18 mouse cellular contexts compared by ENCODE assay signal in the genomic region with DNA sequence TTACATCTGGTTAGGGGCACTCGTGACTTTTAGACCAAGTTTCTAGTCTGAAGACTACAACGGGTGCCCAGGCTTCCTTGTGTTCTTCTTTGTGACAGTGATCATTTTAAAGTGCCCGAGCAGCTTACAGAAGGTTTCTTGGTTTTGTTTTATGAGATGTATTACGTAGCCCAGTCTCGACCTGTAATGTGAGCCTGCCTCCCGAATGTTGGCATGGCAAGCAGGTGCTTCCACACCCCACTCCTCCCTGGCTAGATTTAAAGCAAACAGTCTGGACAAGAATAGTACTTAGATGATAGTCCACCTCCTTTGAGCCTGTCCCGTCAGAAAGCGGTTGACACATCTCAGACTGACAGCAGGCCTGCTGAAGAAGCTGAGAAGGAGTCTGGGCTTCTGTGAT. TPM values are rescaled to one million over a fixed set of nuclear protein-coding genes. Genes with fewer than 3 reads are reported as not detected.
DNase-seq lines count a peak whose midpoint lies in the region; ATAC-seq and TF ChIP-seq lines count a peak whose summit lies in the region.
"Had no signal": no experiment of that assay in that cellular context is flagged by ENCODE, and none has a peak within 500 bp of the region (broad histone marks: within the 10 kb centered on the region; RNA-seq: fewer than 3 reads in every experiment).

No protein-coding gene starts in this region.

- peaks cover 13% of the 10 kb centered on the region for H3K36me3 ChIP-seq in kidney, postnatal 0 days (ENCODE audit: insufficient read depth, low read length)
- no peaks in the 10 kb centered on the region; the same call in 1 of the 2 replicates for H3K36me3 ChIP-seq in kidney, adult 2 months (ENCODE audit: control insufficient read depth, insufficient read depth, low read length)
- peaks cover 38% of the 10 kb centered on the region for H3K36me3 ChIP-seq in limb, embryonic 14.5 days (ENCODE audit: control insufficient read depth, insufficient read depth, low read length)

- DNase-seq in gastrocnemius, adult 2 months: peak; percentile 56
- DNase-seq in gastrocnemius, postnatal 10 days: no peak
- DNase-seq in kidney, postnatal 0 days (ENCODE audit: low spot score): peak; percentile 51
- DNase-seq in kidney, adult 2 months: no peak
- no peak for DNase-seq in limb, embryonic 14.5 days (ENCODE audit: low spot score)
- no peak for DNase-seq in layer of hippocampus, postnatal 25 days (ENCODE audit: extremely low spot score in 1 of 2, low spot score in 1 of 2)
- DNase-seq: adrenal gland, adult 2 months; adrenal gland, postnatal 25 days; cerebellum, adult 9-11 months; gastrocnemius, postnatal 25 days; heart, postnatal 4 days had no signal

- H3K9ac ChIP-seq in kidney, postnatal 0 days (ENCODE audit: low read depth, low read length): no peak overlapping the region
- H3K9ac ChIP-seq in limb, embryonic 14.5 days (ENCODE audit: low read depth, low read length, severe bottlenecking): no peak overlapping the region
- H3K9ac ChIP-seq: embryonic facial prominence, embryonic 13.5 days; forebrain, embryonic 12.5 days; hindbrain, embryonic 12.5 days had no signal

- H3K4me2 ChIP-seq in kidney, postnatal 0 days (ENCODE audit: low read length): no peak overlapping the region
- H3K4me2 ChIP-seq in limb, embryonic 14.5 days (replicated peaks; ENCODE audit: low read depth, low read length, severe bottlenecking): no peak overlapping the region
- H3K4me2 ChIP-seq: embryonic facial prominence, embryonic 13.5 days; forebrain, embryonic 12.5 days; hindbrain, embryonic 12.5 days had no signal

- no peaks in the 10 kb centered on the region for H3K27me3 ChIP-seq in kidney, postnatal 0 days (ENCODE audit: insufficient read depth, low read length)
- H3K27me3 ChIP-seq in kidney, adult 2 months (replicated peaks; ENCODE audit: control insufficient read depth, insufficient read depth, low read length): no peaks in the 10 kb centered on the region
- H3K27me3 ChIP-seq in limb, embryonic 14.5 days (ENCODE audit: control insufficient read depth, insufficient read depth, low read length): no peaks in the 10 kb centered on the region
- H3K27me3 ChIP-seq: CH12.LX; embryonic facial prominence, embryonic 13.5 days; forebrain, embryonic 12.5 days; hindbrain, embryonic 12.5 days had no signal

- H3K4me1 ChIP-seq in kidney, postnatal 0 days (replicated peaks; ENCODE audit: insufficient read depth, low read length): 0 out of 2 replicates have a peak, but pooled peaks cover 7% of the 10 kb centered on the region
- no peaks in the 10 kb centered on the region for H3K4me1 ChIP-seq in kidney, adult 2 months (ENCODE audit: control insufficient read depth, insufficient read depth, low read length)
- no peaks in the 10 kb centered on the region for H3K4me1 ChIP-seq in limb, embryonic 14.5 days (ENCODE audit: control insufficient read depth, insufficient read depth, low read length)
- H3K4me1 ChIP-seq: forebrain, embryonic 12.5 days; hindbrain, embryonic 12.5 days had no signal

- no peak overlapping the region for H3K4me3 ChIP-seq in gastrocnemius, adult 2 months
- no peak overlapping the region for H3K4me3 ChIP-seq in kidney, postnatal 0 days (replicated peaks; ENCODE audit: low read depth, low read length)
- H3K4me3 ChIP-seq in kidney, adult 2 months (ENCODE audit: insufficient read depth, low read depth, low read length): no peak overlapping the region
- no peak overlapping the region for H3K4me3 ChIP-seq in limb, embryonic 14.5 days (replicated peaks; ENCODE audit: low read length)
- H3K4me3 ChIP-seq: embryonic facial prominence, embryonic 13.5 days; forebrain, embryonic 12.5 days; hindbrain, embryonic 12.5 days had no signal

- WGBS in kidney, postnatal 0 days: 51% methylated on average over 8 of the region's 8 CpGs
- 72% methylated on average over 8 of the region's 8 CpGs for WGBS in kidney, adult 2 months
- 47% methylated on average over 8 of the region's 8 CpGs for WGBS in limb, embryonic 14.5 days

- ATAC-seq in kidney, postnatal 0 days (replicated peaks; ENCODE audit: low FRiP score, low read depth): no peak
- ATAC-seq in limb, embryonic 14.5 days (ENCODE audit: low FRiP score, low read depth): peak; percentile 45; the same call in 1 of the 2 replicates
- ATAC-seq: hindbrain, embryonic 16.5 days; inflammation-experienced regulatory T-cells, adult 6 months had no signal

- no peak for TF ChIP-seq CTCF in gastrocnemius, adult 2 months (IDR thresholded peaks at IDR 0.05)
- no peak for TF ChIP-seq CTCF in kidney, postnatal 0 days (IDR thresholded peaks at IDR 0.05; ENCODE audit: low read depth)
- no peak for TF ChIP-seq CTCF in kidney, adult 2 months (conservative IDR thresholded peaks at IDR 0.05; ENCODE audit: insufficient read depth, insufficient read length, low read depth, low read length)

- H3K9me3 ChIP-seq in kidney, postnatal 0 days (replicated peaks; ENCODE audit: low read length): no peaks in the 10 kb centered on the region
- H3K9me3 ChIP-seq in limb, embryonic 14.5 days (ENCODE audit: control insufficient read depth, low read length): no peaks in the 10 kb centered on the region
- H3K9me3 ChIP-seq: embryonic facial prominence, embryonic 13.5 days; forebrain, embryonic 12.5 days; hindbrain, embryonic 12.5 days had no signal

- no peak for TF ChIP-seq POLR2A in kidney, adult 2 months (IDR thresholded peaks at IDR 0.05; ENCODE audit: low read depth, low read length)
- no peak for TF ChIP-seq POLR2A in limb, embryonic 14.5 days (IDR thresholded peaks at IDR 0.05; ENCODE audit: borderline replicate concordance, extremely low read depth, insufficient read depth, insufficient read length)

- H3K27ac ChIP-seq in gastrocnemius, adult 2 months: peak overlapping the region; percentile 67
- H3K27ac ChIP-seq in kidney, postnatal 0 days: no peak overlapping the region
- no peak overlapping the region for H3K27ac ChIP-seq in kidney, adult 2 months (ENCODE audit: insufficient read depth, low read depth, low read length)
- no peak overlapping the region for H3K27ac ChIP-seq in limb, embryonic 14.5 days (replicated peaks; ENCODE audit: low read depth, low read length)
- H3K27ac ChIP-seq: forebrain, embryonic 12.5 days; hindbrain, embryonic 12.5 days had no signal

- intact Hi-C loops in gastrocnemius, adult 2 months (cut with DNase I): no loop called here

RNA-seq across cellular contexts. Expression of gene Myl9, which starts 9.6 kb away (rescaled TPM):
- 10 to 100 TPM; 41.2 to 50.0 TPM for total RNA-seq in gastrocnemius, adult 2 months (2021)
- 100 to 1,000 TPM; 186 to 216 TPM for total RNA-seq in gastrocnemius, postnatal 10 days (2021)
- polyA plus RNA-seq in kidney, postnatal 0 days (2015; fragmentation: Nextera tagmentation; extraction: Ambion mirVana): 449 and 494 TPM in 2 replicates
- polyA plus RNA-seq in kidney, adult 2 months (2012; rRNA removed): 155 and 157 TPM in 2 replicates
- polyA plus RNA-seq in limb, embryonic 14.5 days (2012; rRNA removed): 127 and 152 TPM in 2 replicates
- 257 and 269 TPM in 2 replicates for polyA plus RNA-seq in limb, embryonic 14.5 days (2014; fragmentation: Nextera tagmentation; extraction: Ambion mirVana)
- total RNA-seq in layer of hippocampus, postnatal 25 days (2021): 10 to 100 TPM; 14.3 to 18.8 TPM
- total RNA-seq: CH12.LX; granulocyte monocyte progenitor cell, adult 5-6 weeks had no signal
- polyA plus RNA-seq: inflammation-experienced regulatory T-cells, adult 6 months had no signal

Comparison
In these comparisons a context has a peak if more than half of its experiments do, and no peak if none do; other contexts are left out.
1. DNase-seq: peak in gastrocnemius, adult 2 months (single experiment) and kidney, postnatal 0 days (single experiment); none in gastrocnemius, postnatal 10 days (single experiment), kidney, adult 2 months (single experiment), limb, embryonic 14.5 days (single experiment) and layer of hippocampus, postnatal 25 days (0 of 2).